Mouse (Mus musculus): Measurements from ENCODE around the gene Arhgef28. TPM values are rescaled to one million over a fixed set of nuclear protein-coding genes. Genes with fewer than 3 reads are reported as not detected.
"Not testable (repeated sequence)": the region's sequence is repeated elsewhere in the genome, so short reads cannot be mapped to it uniquely, and the experiment has no call there.

Arhgef28 gene
- polyA plus RNA-seq, 1 experiment from 2014 or later = 9.9 TPM

GRCm38 (mm10) chr13:98060121-98060520, 146.1 kb downstream of the Arhgef28 start:
- not testable (repeated sequence) for H3K27ac ChIP-seq (ENCODE audit: low read depth, low read length); DNase-seq (ENCODE audit: low spot score); H3K4me1 ChIP-seq (ENCODE audit: control insufficient read depth, insufficient read depth, low read length); H3K27me3 ChIP-seq (replicated peaks; ENCODE audit: control insufficient read depth, insufficient read depth, low read length); ATAC-seq; H3K36me3 ChIP-seq (ENCODE audit: control insufficient read depth, insufficient read depth, low read length); H3K9ac ChIP-seq (ENCODE audit: low read length); H3K4me3 ChIP-seq (ENCODE audit: low read depth, low read length); H3K9me3 ChIP-seq (replicated peaks; ENCODE audit: control insufficient read depth, low read length); H3K4me2 ChIP-seq (ENCODE audit: low read length)
- WGBS = 74% methylated on average over 1 of the region's 1 CpGs

GRCm38 (mm10) chr13:98055194-98055593, 151.0 kb downstream of the Arhgef28 start:
- peak; percentile 45 for DNase-seq (ENCODE audit: low spot score)
- 15% methylated on average over 8 of the region's 8 CpGs for WGBS
- Histone ChIP-seq H3K9ac (ENCODE audit: low read length) (no peak overlapping the region), H3K27me3 (replicated peaks; ENCODE audit: control insufficient read depth, insufficient read depth, low read length) (no peaks in the 10 kb centered on the region), H3K36me3 (ENCODE audit: control insufficient read depth, insufficient read depth, low read length) (no peaks in the 10 kb centered on the region), H3K27ac (ENCODE audit: low read depth, low read length) (no peak overlapping the region), H3K4me2 (ENCODE audit: low read length) (no peak overlapping the region), H3K4me1 (ENCODE audit: control insufficient read depth, insufficient read depth, low read length) (peaks cover 7% of the 10 kb centered on the region), H3K4me3 (ENCODE audit: low read depth, low read length) (no peak overlapping the region), H3K9me3 (replicated peaks; ENCODE audit: control insufficient read depth, low read length) (0 out of 2 replicates have a peak, but pooled peaks cover 4% of the 10 kb centered on the region)
- no peak for ATAC-seq

GRCm38 (mm10) chr13:98040628-98041150, 165.6 kb downstream of the Arhgef28 start:
- H3K27me3 ChIP-seq (replicated peaks; ENCODE audit: control insufficient read depth, insufficient read depth, low read length) = no peaks in the 10 kb centered on the region
- ATAC-seq (no peak), DNase-seq (ENCODE audit: low spot score) (peak; percentile 36)
- WGBS = 72% methylated on average over 3 of the region's 3 CpGs
- no peak overlapping the region for H3K9ac ChIP-seq (ENCODE audit: low read length)
- H3K4me3 ChIP-seq (ENCODE audit: low read depth, low read length) = no peak overlapping the region
- H3K4me1 ChIP-seq (ENCODE audit: control insufficient read depth, insufficient read depth, low read length) = no peaks in the 10 kb centered on the region
- no peaks in the 10 kb centered on the region for H3K36me3 ChIP-seq (ENCODE audit: control insufficient read depth, insufficient read depth, low read length)
- no peaks in the 10 kb centered on the region for H3K9me3 ChIP-seq (replicated peaks; ENCODE audit: control insufficient read depth, low read length)
- no peak overlapping the region for H3K27ac ChIP-seq (ENCODE audit: low read depth, low read length)
- no peak overlapping the region for H3K4me2 ChIP-seq (ENCODE audit: low read length)

- Histone ChIP-seq H3K36me3 (ENCODE audit: control insufficient read depth, insufficient read depth, low read length) (no peaks in the 10 kb centered on the region), H3K4me3 (ENCODE audit: low read depth, low read length) (no peak overlapping the region), H3K4me2 (ENCODE audit: low read length) (no peak overlapping the region), H3K4me1 (ENCODE audit: control insufficient read depth, insufficient read depth, low read length) (no peaks in the 10 kb centered on the region), H3K27me3 (replicated peaks; ENCODE audit: control insufficient read depth, insufficient read depth, low read length) (no peaks in the 10 kb centered on the region), H3K27ac (ENCODE audit: low read depth, low read length) (no peak overlapping the region), H3K9me3 (replicated peaks; ENCODE audit: control insufficient read depth, low read length) (no peaks in the 10 kb centered on the region), H3K9ac (ENCODE audit: low read length) (no peak overlapping the region)
- DNase-seq (ENCODE audit: low spot score) = no peak
- ATAC-seq = no peak
- WGBS = 89% methylated on average over 3 of the region's 3 CpGs
Observed at GRCm38 (mm10) chr13:98038731-98039130, 167.5 kb downstream of the Arhgef28 start.

GRCm38 (mm10) chr13:98037693-98038092, 168.5 kb downstream of the Arhgef28 start:
- Histone ChIP-seq H3K36me3 (ENCODE audit: control insufficient read depth, insufficient read depth, low read length) (no peaks in the 10 kb centered on the region), H3K9me3 (replicated peaks; ENCODE audit: control insufficient read depth, low read length) (no peaks in the 10 kb centered on the region), H3K27me3 (replicated peaks; ENCODE audit: control insufficient read depth, insufficient read depth, low read length) (no peaks in the 10 kb centered on the region), H3K9ac (ENCODE audit: low read length) (no peak overlapping the region), H3K4me1 (ENCODE audit: control insufficient read depth, insufficient read depth, low read length) (no peaks in the 10 kb centered on the region), H3K27ac (ENCODE audit: low read depth, low read length) (no peak overlapping the region), H3K4me2 (ENCODE audit: low read length) (no peak overlapping the region), H3K4me3 (ENCODE audit: low read depth, low read length) (no peak overlapping the region)
- ATAC-seq = no peak
- no peak for DNase-seq (ENCODE audit: low spot score)

- Histone ChIP-seq H3K4me2 (ENCODE audit: low read length) (peak overlapping the region; percentile 44), H3K36me3 (ENCODE audit: control insufficient read depth, insufficient read depth, low read length) (no peaks in the 10 kb centered on the region), H3K4me3 (ENCODE audit: low read depth, low read length) (peak overlapping the region; percentile 16), H3K9me3 (replicated peaks; ENCODE audit: control insufficient read depth, low read length) (no peaks in the 10 kb centered on the region), H3K9ac (ENCODE audit: low read length) (peak overlapping the region; percentile 38; the same call in 1 of the 2 replicates), H3K27ac (ENCODE audit: low read depth, low read length) (no peak overlapping the region), H3K27me3 (replicated peaks; ENCODE audit: control insufficient read depth, insufficient read depth, low read length) (no peaks in the 10 kb centered on the region), H3K4me1 (ENCODE audit: control insufficient read depth, insufficient read depth, low read length) (0 out of 2 replicates have a peak, but pooled peaks cover 4% of the 10 kb centered on the region)
- 35% methylated on average over 5 of the region's 5 CpGs for WGBS
- ATAC-seq = peak; percentile 35; the same call in 1 of the 2 replicates
- DNase-seq (ENCODE audit: low spot score) = no peak
Observed at GRCm38 (mm10) chr13:98031642-98031960, 174.6 kb downstream of the Arhgef28 start.

GRCm38 (mm10) chr13:98030959-98031641, 175.1 kb downstream of the Arhgef28 start:
- peak overlapping the region; percentile 44 for H3K4me2 ChIP-seq (ENCODE audit: low read length)
- no peaks in the 10 kb centered on the region for H3K36me3 ChIP-seq (ENCODE audit: control insufficient read depth, insufficient read depth, low read length)
- H3K9me3 ChIP-seq (replicated peaks; ENCODE audit: control insufficient read depth, low read length) = no peaks in the 10 kb centered on the region
- peak; percentile 80 for ATAC-seq
- DNase-seq (ENCODE audit: low spot score) = peak; percentile 94
- peak overlapping the region; percentile 38; the same call in 1 of the 2 replicates for H3K9ac ChIP-seq (ENCODE audit: low read length)
- H3K4me1 ChIP-seq (ENCODE audit: control insufficient read depth, insufficient read depth, low read length) = 0 out of 2 replicates have a peak, but pooled peaks cover 4% of the 10 kb centered on the region
- no peak overlapping the region for H3K27ac ChIP-seq (ENCODE audit: low read depth, low read length)
- WGBS = 13% methylated on average over 16 of the region's 16 CpGs
- peak overlapping the region; percentile 16 for H3K4me3 ChIP-seq (ENCODE audit: low read depth, low read length)
- H3K27me3 ChIP-seq (replicated peaks; ENCODE audit: control insufficient read depth, insufficient read depth, low read length) = no peaks in the 10 kb centered on the region

GRCm38 (mm10) chr13:98030041-98030440, 176.2 kb downstream of the Arhgef28 start:
- Histone ChIP-seq H3K9me3 (replicated peaks; ENCODE audit: control insufficient read depth, low read length) (no peaks in the 10 kb centered on the region), H3K4me2 (ENCODE audit: low read length) (no peak overlapping the region), H3K27me3 (replicated peaks; ENCODE audit: control insufficient read depth, insufficient read depth, low read length) (no peaks in the 10 kb centered on the region), H3K36me3 (ENCODE audit: control insufficient read depth, insufficient read depth, low read length) (no peaks in the 10 kb centered on the region), H3K4me3 (ENCODE audit: low read depth, low read length) (no peak overlapping the region), H3K9ac (ENCODE audit: low read length) (no peak overlapping the region), H3K4me1 (ENCODE audit: control insufficient read depth, insufficient read depth, low read length) (0 out of 2 replicates have a peak, but pooled peaks cover 4% of the 10 kb centered on the region), H3K27ac (ENCODE audit: low read depth, low read length) (no peak overlapping the region)
- DNase-seq (ENCODE audit: low spot score) (no peak), ATAC-seq (no peak)
- 20% methylated on average over 5 of the region's 5 CpGs for WGBS

GRCm38 (mm10) chr13:98028711-98029250, 177.5 kb downstream of the Arhgef28 start:
- no peak; the same call in 1 of the 2 replicates for ATAC-seq

More at GRCm38 (mm10) chr13:98028711-98029250, 177.5 kb downstream of the Arhgef28 start:
- H3K36me3 ChIP-seq (ENCODE audit: control insufficient read depth, insufficient read depth, low read length) = no peaks in the 10 kb centered on the region
- 0 out of 2 replicates have a peak, but pooled peaks cover 4% of the 10 kb centered on the region for H3K4me1 ChIP-seq (ENCODE audit: control insufficient read depth, insufficient read depth, low read length)
- no peak overlapping the region for H3K27ac ChIP-seq (ENCODE audit: low read depth, low read length)
- 31% methylated on average over 6 of the region's 6 CpGs for WGBS
- H3K4me2 ChIP-seq (ENCODE audit: low read length) = no peak overlapping the region
- peak; percentile 62 for DNase-seq (ENCODE audit: low spot score)
- no peak overlapping the region for H3K9ac ChIP-seq (ENCODE audit: low read length)
- H3K27me3 ChIP-seq (replicated peaks; ENCODE audit: control insufficient read depth, insufficient read depth, low read length) = no peaks in the 10 kb centered on the region
- no peak overlapping the region for H3K4me3 ChIP-seq (ENCODE audit: low read depth, low read length)
- H3K9me3 ChIP-seq (replicated peaks; ENCODE audit: control insufficient read depth, low read length) = no peaks in the 10 kb centered on the region
